Mouse (Mus musculus): ENCODE results near the gene Slc16a12.

DNA sequence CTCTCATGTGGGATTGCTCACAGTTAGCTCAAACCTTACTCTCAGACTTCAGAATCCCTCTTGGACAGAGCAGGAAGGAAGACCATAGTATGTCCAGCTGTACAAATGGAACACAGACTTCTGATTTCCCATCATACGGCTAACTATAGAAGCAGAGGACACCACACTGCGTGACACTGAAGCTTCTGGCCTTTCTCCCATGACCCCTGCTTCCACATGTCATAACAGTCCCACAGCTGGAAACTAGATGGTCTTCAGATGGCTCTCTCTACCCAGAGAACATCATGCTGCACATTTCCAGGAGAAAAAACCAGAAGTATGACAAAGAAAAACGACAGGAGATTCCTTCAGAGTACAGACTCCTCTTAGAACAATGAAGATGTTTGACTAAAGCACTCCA, 14.1 kb downstream of the Slc16a12 start:
- TF ChIP-seq POLR2A (IDR thresholded peaks at IDR 0.05; ENCODE audit: borderline replicate concordance, extremely low read depth, insufficient read depth, insufficient read length, poor library complexity, severe bottlenecking): no peak
- TF ChIP-seq CTCF (IDR thresholded peaks at IDR 0.05; ENCODE audit: borderline replicate concordance, extremely low read depth, insufficient read depth, insufficient read length): no peak

Measured in brain, embryonic 14.5 days (tissue).